Mouse (Mus musculus) kidney, adult 2 months (tissue): ENCODE measurements around the gene Sigmar1. TPM values are rescaled to one million over a fixed set of nuclear protein-coding genes. Genes with fewer than 3 reads are reported as not detected.

ENCODE experiments used
- DNase-seq: peaks from one replicate; pipeline ENCODE4 v3.0.0; 2021
- H3K27ac ChIP-seq: fragments of 200-500 bp; 2 replicates; pipeline ENCODE4 v1.5.1; 2012; ENCODE audit warnings: low read depth, low read length, control low read depth, inconsistent platforms; ENCODE audit not compliant: insufficient read depth
- H3K27me3 ChIP-seq: fragments of 200-500 bp; replicated peaks from 2 replicates; pipeline ENCODE4 v1.6.1; 2012; ENCODE audit warnings: mild to moderate bottlenecking, moderate library complexity, low read length, inconsistent platforms; ENCODE audit not compliant: control insufficient read depth, insufficient read depth
- H3K36me3 ChIP-seq: fragments of 200-500 bp; 2 replicates; pipeline ENCODE4 v1.6.1; 2012; ENCODE audit warnings: mild to moderate bottlenecking, moderate library complexity, low read length, inconsistent platforms; ENCODE audit not compliant: control insufficient read depth, insufficient read depth
- H3K4me1 ChIP-seq: fragments of 200-500 bp; 2 replicates; pipeline ENCODE4 v1.6.1; 2011; ENCODE audit warnings: low read length; ENCODE audit not compliant: control insufficient read depth, insufficient read depth
- H3K4me3 ChIP-seq: fragments of 200-500 bp; 2 replicates; pipeline ENCODE4 v1.5.1; 2011; ENCODE audit warnings: mild to moderate bottlenecking, low read depth, low read length, control low read depth; ENCODE audit not compliant: insufficient read depth
- CTCF ChIP-seq: fragments of 200-500 bp; conservative IDR thresholded peaks from 2 replicates; pipeline ENCODE4 v1.5.1; 2011; ENCODE audit warnings: low read depth, mild to moderate bottlenecking, control low read depth, low read length, moderate library complexity, mixed read lengths; ENCODE audit not compliant: insufficient read depth, insufficient read length
- POLR2A ChIP-seq: fragments of 200-500 bp; IDR thresholded peaks from one replicate; pipeline ENCODE4 v1.6.1; 2011; ENCODE audit warnings: low read depth, low read length, control low read depth
- WGBS: fragments of 180-500 bp; shearing (Covaris S2); methylation state at CpG from one replicate; pipeline ENCODE4 v1.1.7; 2018; 5-methylcytosine and 5-hydroxymethylcytosine counted together
- polyA plus RNA-seq: library from polyadenylated mRNA; depleted of rRNA; stranded (reverse); fragments of >200 nt; gene quantifications from 2 replicates; pipeline ENCODE4 v1.2.3, GENCODE M21; 2012

Sigmar1 gene
- polyA plus RNA-seq, 1 experiment = 60.6 TPM

- DNase-seq = peak; percentile 90
- Histone ChIP-seq H3K4me3 (peak within 1 kb of the TSS; percentile 89), H3K36me3 (no peaks in the 10 kb centered on the region), H3K4me1 (peaks cover 2% of the 10 kb centered on the region; the same call in 1 of the 2 replicates), H3K27me3 (no peaks in the 10 kb centered on the region), H3K27ac (peak within 1 kb of the TSS; percentile 65)
- under 1% methylated on average over 61 of the region's 61 CpGs for WGBS
- TF ChIP-seq CTCF = peak; percentile 29; the same call in 1 of the 2 replicates
- TF ChIP-seq POLR2A = peak; percentile 48
These were observed 42.5 kb downstream of the Sigmar1 start, which contains the start of gene Rpp25l for GRCm38 (mm10) chr4:41713197-41714067. Rpp25l (minus strand) TSS chr4:41713534.

- Histone ChIP-seq H3K4me3 (peak overlapping the region; percentile 89), H3K27ac (peak overlapping the region; percentile 55), H3K36me3 (no peaks in the 10 kb centered on the region), H3K27me3 (no peaks in the 10 kb centered on the region), H3K4me1 (peaks cover 2% of the 10 kb centered on the region; the same call in 1 of the 2 replicates)
- no peak for DNase-seq
- 26% methylated on average over 31 of the region's 31 CpGs for WGBS
- TF ChIP-seq CTCF (no peak), POLR2A (no peak)
These were observed 43.3 kb downstream of the Sigmar1 start for GRCm38 (mm10) chr4:41712421-41713196.

GRCm38 (mm10) chr4:41711705-41712375 lies 44.1 kb downstream of the Sigmar1 start:
- WGBS = 63% methylated on average over 16 of the region's 16 CpGs
- Histone ChIP-seq H3K4me3 (peak overlapping the region; percentile 89; the same call in 1 of the 2 replicates), H3K36me3 (no peaks in the 10 kb centered on the region), H3K4me1 (peaks cover 2% of the 10 kb centered on the region; the same call in 1 of the 2 replicates), H3K27me3 (no peaks in the 10 kb centered on the region), H3K27ac (no peak overlapping the region)
- DNase-seq = no peak
- TF ChIP-seq CTCF (no peak), POLR2A (no peak)

- 57% methylated on average over 4 of the region's 4 CpGs for WGBS
- H3K27ac ChIP-seq = no peak overlapping the region
- no peak for TF ChIP-seq CTCF
- no peak for TF ChIP-seq POLR2A
- H3K4me1 ChIP-seq = peaks cover 2% of the 10 kb centered on the region; the same call in 1 of the 2 replicates
- H3K4me3 ChIP-seq = no peak overlapping the region
- no peaks in the 10 kb centered on the region for H3K36me3 ChIP-seq
- no peaks in the 10 kb centered on the region for H3K27me3 ChIP-seq
- no peak for DNase-seq
These were observed 45.7 kb downstream of the Sigmar1 start for GRCm38 (mm10) chr4:41710229-41710628.

- Histone ChIP-seq H3K4me1 (peaks cover 2% of the 10 kb centered on the region; the same call in 1 of the 2 replicates), H3K4me3 (no peak overlapping the region), H3K36me3 (no peaks in the 10 kb centered on the region), H3K27ac (peak overlapping the region; percentile 82), H3K27me3 (no peaks in the 10 kb centered on the region)
- 23% methylated on average over 8 of the region's 8 CpGs for WGBS
- no peak for TF ChIP-seq POLR2A
- no peak for TF ChIP-seq CTCF
- peak; percentile 74 for DNase-seq
These were observed 47.7 kb downstream of the Sigmar1 start for GRCm38 (mm10) chr4:41708192-41708745.

GRCm38 (mm10) chr4:41707011-41707535 lies 48.9 kb downstream of the Sigmar1 start:
- Histone ChIP-seq H3K4me3 (no peak overlapping the region), H3K4me1 (0 out of 2 replicates have a peak, but pooled peaks cover 2% of the 10 kb centered on the region), H3K27ac (peak overlapping the region; percentile 82), H3K27me3 (no peaks in the 10 kb centered on the region), H3K36me3 (no peaks in the 10 kb centered on the region)
- 6% methylated on average over 13 of the region's 13 CpGs for WGBS
- TF ChIP-seq CTCF (peak; percentile 73), POLR2A (no peak)
- DNase-seq = peak; percentile 87
